Comparison of ENCODE assay signal across 8 mouse cellular contexts in the genomic region with DNA sequence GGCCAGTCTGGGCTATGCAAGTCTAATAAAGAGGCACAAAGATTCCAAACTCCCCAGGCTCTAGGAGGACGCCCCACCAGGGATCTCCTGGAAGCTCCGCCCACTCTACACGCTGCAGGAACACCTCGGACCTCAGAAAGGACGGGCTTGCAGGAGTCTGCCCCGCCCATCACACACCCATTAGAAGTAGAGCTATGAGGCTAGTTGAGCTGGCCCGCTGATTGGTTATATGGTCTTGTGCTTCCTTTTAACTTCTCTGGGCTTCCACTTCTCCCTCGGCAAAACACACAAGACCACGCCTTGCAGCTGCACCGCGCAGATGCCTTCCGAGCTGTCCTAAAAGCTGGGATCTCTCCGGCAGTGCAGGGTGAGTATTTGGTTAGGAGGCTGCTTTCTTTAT. TPM values are rescaled to one million over a fixed set of nuclear protein-coding genes. Genes with fewer than 3 reads are reported as not detected.
DNase-seq lines count a peak whose midpoint lies in the region; ATAC-seq and TF ChIP-seq lines count a peak whose summit lies in the region.

No protein-coding gene starts in this region.

- H3K27me3 ChIP-seq in MEL (ENCODE audit: control insufficient read depth in 1 of 2, insufficient read depth in 2 of 2, low read length in 2 of 2) = peaks cover 0 to 6% of the 10 kb centered on the region in 2 experiments; a peak in 3 of 4 replicates
- peaks cover 15% of the 10 kb centered on the region for H3K27me3 ChIP-seq in embryonic facial prominence, embryonic 12.5 days
- peaks cover 58% of the 10 kb centered on the region for H3K27me3 ChIP-seq in heart, embryonic 12.5 days (replicated peaks)
- peaks cover 16% of the 10 kb centered on the region for H3K27me3 ChIP-seq in lung, embryonic 16.5 days (ENCODE audit: control insufficient read depth, insufficient read depth, low read depth, low read length)

- H3K79me2 ChIP-seq in MEL (ENCODE audit: control insufficient read depth, insufficient read depth, low read length, poor library complexity) = no peaks in the 10 kb centered on the region

- TF ChIP-seq POLR2A in MEL (IDR thresholded peaks at IDR 0.05; ENCODE audit: control insufficient read depth in 1 of 2, insufficient read depth in 1 of 2, low read depth in 1 of 2, low read length in 2 of 2, poor library complexity in 1 of 2) = peak in 1 of 2 experiments; percentile 44; a peak in 1 of 4 replicates
- TF ChIP-seq POLR2A in olfactory bulb, adult 2 months (IDR thresholded peaks at IDR 0.05; ENCODE audit: insufficient read depth, low read depth, low read length) = no peak

- H3K27ac ChIP-seq in MEL (ENCODE audit: control insufficient read depth, low read depth, low read length) = no peak overlapping the region
- H3K27ac ChIP-seq in embryonic facial prominence, embryonic 12.5 days = no peak overlapping the region
- no peak overlapping the region for H3K27ac ChIP-seq in heart, embryonic 12.5 days (ENCODE audit: poor library complexity, severe bottlenecking)
- H3K27ac ChIP-seq in lung, embryonic 16.5 days (ENCODE audit: low read length) = no peak overlapping the region
- H3K27ac ChIP-seq in olfactory bulb, adult 2 months (ENCODE audit: insufficient read depth, low read depth, low read length) = no peak overlapping the region

- no peak for TF ChIP-seq EP300 in MEL (IDR thresholded peaks at IDR 0.05; ENCODE audit: low read depth in 1 of 2, low read length in 2 of 2)

- no peaks in the 10 kb centered on the region for H3K9me3 ChIP-seq in MEL (replicated peaks; ENCODE audit: insufficient read depth, low read length)
- H3K9me3 ChIP-seq in embryonic facial prominence, embryonic 12.5 days = no peaks in the 10 kb centered on the region
- H3K9me3 ChIP-seq in heart, embryonic 12.5 days (replicated peaks) = no peaks in the 10 kb centered on the region
- no peaks in the 10 kb centered on the region for H3K9me3 ChIP-seq in lung, embryonic 16.5 days (ENCODE audit: control insufficient read depth, low read length)

- 0 out of 2 replicates have a peak, but pooled peaks have one; percentile 26 for ATAC-seq in embryonic facial prominence, embryonic 12.5 days (ENCODE audit: insufficient number of reproducible peaks, insufficient read depth, low FRiP score, low TSS enrichment)
- ATAC-seq in heart, embryonic 12.5 days (ENCODE audit: insufficient number of reproducible peaks, low FRiP score) = peak; percentile 30
- ATAC-seq in lung, embryonic 16.5 days (ENCODE audit: low read depth) = peak; percentile 90

- H3K4me3 ChIP-seq in MEL (ENCODE audit: control insufficient read depth in 1 of 2, insufficient read depth in 1 of 2, low read depth in 2 of 2, low read length in 2 of 2) = peak overlapping the region; percentile 53 to 54
- peak overlapping the region; percentile 16; the same call in 1 of the 2 replicates for H3K4me3 ChIP-seq in embryonic facial prominence, embryonic 12.5 days
- H3K4me3 ChIP-seq in heart, embryonic 12.5 days = peak overlapping the region; percentile 26
- peak overlapping the region; percentile 26 for H3K4me3 ChIP-seq in lung, embryonic 16.5 days (ENCODE audit: low read length)
- H3K4me3 ChIP-seq in olfactory bulb, adult 2 months (ENCODE audit: insufficient read depth, low read depth, low read length) = peak overlapping the region; percentile 11

- no peak for TF ChIP-seq RAD21 in MEL (IDR thresholded peaks at IDR 0.05; ENCODE audit: low read depth, low read length)

- peaks cover 0 to 2% of the 10 kb centered on the region in 2 experiments; a peak in 1 of 4 replicates for H3K36me3 ChIP-seq in MEL (ENCODE audit: control insufficient read depth in 1 of 2, insufficient read depth in 2 of 2, low read length in 2 of 2)
- no peaks in the 10 kb centered on the region for H3K36me3 ChIP-seq in embryonic facial prominence, embryonic 12.5 days
- H3K36me3 ChIP-seq in heart, embryonic 12.5 days = no peaks in the 10 kb centered on the region
- no peaks in the 10 kb centered on the region for H3K36me3 ChIP-seq in lung, embryonic 16.5 days (ENCODE audit: control insufficient read depth, insufficient read depth, low read length)

- DNase-seq in B cell, adult 2 months = peak; percentile 68
- peak; percentile 95 for DNase-seq in MEL (ENCODE audit: low read depth, low spot score)
- DNase-seq in kidney, adult 9 months = peak; percentile 71
- DNase-seq in cerebellum, postnatal 25 days = no peak

- WGBS in embryonic facial prominence, embryonic 12.5 days = 12% methylated on average over 13 of the region's 13 CpGs
- WGBS in heart, embryonic 12.5 days = 5% methylated on average over 13 of the region's 13 CpGs
- 2% methylated on average over 13 of the region's 13 CpGs for WGBS in lung, embryonic 16.5 days
- WGBS in olfactory bulb, adult 2 months = 17% methylated on average over 13 of the region's 13 CpGs

- H3K4me2 ChIP-seq in embryonic facial prominence, embryonic 12.5 days (replicated peaks) = peak overlapping the region; percentile 37
- H3K4me2 ChIP-seq in heart, embryonic 12.5 days = peak overlapping the region; percentile 59
- H3K4me2 ChIP-seq in lung, embryonic 16.5 days (ENCODE audit: low read depth, low read length) = peak overlapping the region; percentile 52

- H3K4me1 ChIP-seq in MEL (ENCODE audit: control insufficient read depth in 1 of 2, insufficient read depth in 2 of 2, low read length in 2 of 2) = peaks cover 0 to 11% of the 10 kb centered on the region in 2 experiments; a peak in 2 of 4 replicates
- H3K4me1 ChIP-seq in embryonic facial prominence, embryonic 12.5 days = peaks cover 41% of the 10 kb centered on the region
- H3K4me1 ChIP-seq in heart, embryonic 12.5 days (replicated peaks) = peaks cover 21% of the 10 kb centered on the region; the same call in 1 of the 2 replicates
- H3K4me1 ChIP-seq in lung, embryonic 16.5 days (replicated peaks; ENCODE audit: control insufficient read depth, insufficient read depth, low read length) = peaks cover 9% of the 10 kb centered on the region
- H3K4me1 ChIP-seq in olfactory bulb, adult 2 months (ENCODE audit: control insufficient read depth, insufficient read depth, low read length) = peaks cover 16% of the 10 kb centered on the region; the same call in 1 of the 2 replicates

- TF ChIP-seq CTCF in MEL (IDR thresholded peaks at IDR 0.05 in 2 of 3, conservative IDR thresholded peaks at IDR 0.05 in 1 of 3; ENCODE audit: control insufficient read depth in 1 of 3, insufficient read depth in 1 of 3, low read depth in 2 of 3, low read length in 3 of 3, poor library complexity in 1 of 3, severe bottlenecking in 1 of 3) = no peak
- TF ChIP-seq CTCF in olfactory bulb, adult 2 months (IDR thresholded peaks at IDR 0.05; ENCODE audit: insufficient read depth, low read depth, low read length) = no peak

- peak overlapping the region; percentile 48; the same call in 1 of the 2 replicates for H3K9ac ChIP-seq in MEL (ENCODE audit: control insufficient read depth, low read depth, low read length, poor library complexity, severe bottlenecking)
- H3K9ac ChIP-seq in embryonic facial prominence, embryonic 12.5 days = no peak overlapping the region
- H3K9ac ChIP-seq in heart, embryonic 12.5 days = 0 out of 2 replicates have a peak overlapping the region, but pooled peaks have one; percentile 1
- H3K9ac ChIP-seq in lung, embryonic 16.5 days (ENCODE audit: low read length) = 0 out of 2 replicates have a peak overlapping the region, but pooled peaks have one; percentile 3

TF ChIP-seq in MEL, 35 proteins besides CTCF, POLR2A, EP300 and RAD21:
- TF ChIP-seq HCFC1 (IDR thresholded peaks at IDR 0.05; ENCODE audit: low read depth, low read length) (no peak), TBP (IDR thresholded peaks at IDR 0.05; ENCODE audit: low read depth, low read length) (0 out of 2 replicates have a peak, but pooled peaks have one; percentile 41)

RNA-seq across cellular contexts. Expression of gene Tnrc6c, which starts 43.0 kb away (rescaled TPM):
- 19.1 and 19.7 TPM in 2 replicates for total RNA-seq in MEL (2012; rRNA removed)
- polyA plus RNA-seq in MEL (2012; ENCODE audit: insufficient read depth in 1 of 2, insufficient read length in 2 of 2, low read depth in 1 of 2, low replicate concordance in 2 of 2, missing spikeins in 1 of 2) = 10 to 100 TPM in 1 of 2 experiments, not detected in 1; 16.0 TPM
- 23.9 and 26.1 TPM in 2 replicates for polyA plus RNA-seq in embryonic facial prominence, embryonic 12.5 days (2016; fragmentation: Nextera tagmentation; extraction: Ambion mirVana)
- polyA plus RNA-seq in heart, embryonic 12.5 days (2016; fragmentation: Nextera tagmentation; extraction: Ambion mirVana) = 7.6 and 8.2 TPM in 2 replicates
- polyA plus RNA-seq in lung, embryonic 16.5 days (2015; fragmentation: Nextera tagmentation; extraction: Ambion mirVana) = 8.6 and 9.3 TPM in 2 replicates
- not detected in 2 replicates for polyA plus RNA-seq in olfactory bulb, adult 2 months (2012; ENCODE audit: insufficient read depth, insufficient read length, low replicate concordance, missing spikeins)

Comparison
In these comparisons a context has a peak if more than half of its experiments do, and no peak if none do; other contexts are left out.
1. DNase-seq: peak in B cell, adult 2 months (2 of 2), MEL (single experiment) and kidney, adult 9 months (single experiment); none in cerebellum, postnatal 25 days (0 of 2).
2. ATAC-seq: peak in every context shown above with its lines; median percentile 90 in lung, embryonic 16.5 days; 30 in heart, embryonic 12.5 days; 26 in embryonic facial prominence, embryonic 12.5 days.
3. Peak in every context shown above with its lines, with median percentiles within 50 percentile points of each other: H3K4me3 ChIP-seq and H3K4me2 ChIP-seq.